Mouse (Mus musculus): ENCODE data around the gene Brf1.

- TF ChIP-seq CTCF (IDR thresholded peaks at IDR 0.05; ENCODE audit: low read depth, low read length) (no peak), POLR2A (IDR thresholded peaks at IDR 0.05; ENCODE audit: borderline replicate concordance, low read depth, low read length) (no peak)
These were observed 36.5 kb upstream of the Brf1 start for GRCm38 (mm10) chr12:113036996-113037395.

All from bone marrow macrophage, adult 2 months (primary cell).